In the genomic region with DNA sequence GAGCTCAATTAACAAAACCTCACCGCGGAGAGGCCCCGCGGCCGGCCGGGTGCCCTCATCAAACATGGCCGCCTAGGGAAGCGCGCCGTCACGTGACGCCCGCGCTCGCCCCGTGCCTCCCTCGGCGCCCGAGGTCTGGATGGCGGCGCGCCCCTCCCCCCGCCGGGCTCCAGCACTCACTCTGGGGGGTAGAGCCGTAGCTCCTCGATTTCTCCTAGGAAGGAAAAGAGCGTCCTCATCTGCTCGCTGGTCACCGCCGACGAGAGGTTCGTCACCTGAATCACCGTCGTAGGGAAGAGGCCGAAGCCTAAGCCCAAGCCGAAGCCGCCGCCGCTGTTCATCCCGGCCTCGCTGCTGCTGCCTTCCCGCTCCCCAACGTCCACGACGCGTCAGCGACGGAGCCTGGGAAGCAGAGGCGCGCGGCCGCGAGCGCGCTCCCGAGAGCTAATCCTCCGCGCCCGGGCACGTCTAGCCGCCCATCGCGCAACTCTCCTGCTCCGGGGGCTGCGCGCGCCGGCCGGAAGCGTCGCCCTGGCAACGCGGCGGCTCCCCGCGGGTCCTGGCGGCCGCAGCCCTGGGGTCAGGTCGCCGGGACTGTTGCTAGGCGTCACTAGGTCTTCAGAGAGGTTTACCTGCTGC, we compare ENCODE assay signal across 8 mouse cellular contexts. TPM values are rescaled to one million over a fixed set of nuclear protein-coding genes. Genes with fewer than 3 reads are reported as not detected.
A peak's percentile ranks its signal among the peaks of the same experiment; 100 is the strongest.
DNase-seq lines count a peak whose midpoint lies in the region; ATAC-seq lines count a peak whose summit lies in the region.

A gene (minus strand): TSS at position 490 of the 639 bp plus-strand sequence.

- peak; percentile 84 for DNase-seq in T-cell, adult 2 months (ENCODE audit: low spot score)
- peak; percentile 93 to 94 for DNase-seq in cerebellum, postnatal 36 days
- DNase-seq in gastrocnemius, adult 18-20 months (ENCODE audit: low spot score), result peak; percentile 91
- peak; percentile 93 to 97 for DNase-seq in left cerebral cortex, adult 18-20 months (ENCODE audit: low spot score in 2 of 2)
- peak; percentile 95 for DNase-seq in right cerebral cortex, adult 18-20 months
- DNase-seq in urinary bladder, postnatal 10 days (ENCODE audit: low spot score), result peak; percentile 75

- H3K27me3 ChIP-seq in hindbrain, embryonic 16.5 days (replicated peaks; ENCODE audit: control insufficient read depth, insufficient read depth, low read length), result no peaks in the 10 kb centered on the region

- H3K4me1 ChIP-seq in hindbrain, embryonic 16.5 days (ENCODE audit: control insufficient read depth, insufficient read depth, low read depth, low read length), result peaks cover 17% of the 10 kb centered on the region

- no peaks in the 10 kb centered on the region; the same call in 1 of the 2 replicates for H3K36me3 ChIP-seq in hindbrain, embryonic 16.5 days (ENCODE audit: control insufficient read depth, insufficient read depth, low read length)
- H3K36me3 ChIP-seq in macrophage (ENCODE audit: inconsistent target), result no peaks in the 10 kb centered on the region

- ATAC-seq in hindbrain, embryonic 16.5 days, result peak; percentile 95

- H3K4me3 ChIP-seq in hindbrain, embryonic 16.5 days (ENCODE audit: low read length), result peak within 1 kb of the TSS; percentile 64
- peak within 1 kb of the TSS; percentile 65 for H3K4me3 ChIP-seq in macrophage (ENCODE audit: inconsistent target)

- H3K27ac ChIP-seq in hindbrain, embryonic 16.5 days (ENCODE audit: low read depth, low read length), result peak within 1 kb of the TSS; percentile 99
- H3K27ac ChIP-seq in macrophage, result peak within 1 kb of the TSS; percentile 89

- peak within 1 kb of the TSS; percentile 83 for H3K4me2 ChIP-seq in hindbrain, embryonic 16.5 days (ENCODE audit: low read length)

- H3K9ac ChIP-seq in hindbrain, embryonic 16.5 days (ENCODE audit: low read depth, low read length), result peak within 1 kb of the TSS; percentile 85

- H3K79me2 ChIP-seq in macrophage (ENCODE audit: inconsistent target), result peaks cover 44% of the 10 kb centered on the region

- under 1% methylated on average over 68 of the region's 81 CpGs for WGBS in hindbrain, embryonic 16.5 days
- 1% methylated on average over 79 of the region's 81 CpGs for WGBS in macrophage (ENCODE audit: missing documents)

- no peaks in the 10 kb centered on the region for H3K9me3 ChIP-seq in hindbrain, embryonic 16.5 days (ENCODE audit: control insufficient read depth, low read length)

RNA-seq across cellular contexts. Expression of the gene that starts here (rescaled TPM):
- 10 to 100 TPM; 18.1 to 18.3 TPM for total RNA-seq in gastrocnemius, adult 18-20 months (2021)
- 53.8 and 61.1 TPM in 2 replicates for polyA plus RNA-seq in hindbrain, embryonic 16.5 days (2015; fragmentation: Nextera tagmentation; extraction: Ambion mirVana)
- total RNA-seq in left cerebral cortex, adult 18-20 months (2021), result 10 to 100 TPM; 66.7 to 67.1 TPM
- 100 to 1,000 TPM; 162 to 499 (median 400) TPM for total RNA-seq in macrophage (2018; cell fraction: chromatin; rRNA removed)
- 10 to 100 TPM in 20 of 26 experiments, 1 to 10 TPM in 6; 5.3 to 26.3 (median 12.1) TPM for total RNA-seq in macrophage (2018; cell fraction: cytosol; rRNA removed)
- 100 to 1,000 TPM in 25 of 26 experiments, 10 to 100 TPM in 1; 72.9 to 321 (median 180) TPM for total RNA-seq in macrophage (2018; cell fraction: nucleus; rRNA removed)
- 14.9 to 27.1 TPM (median 22.3 TPM) in 3 replicates for polyA plus RNA-seq in macrophage (2018)

Comparison
In these comparisons a context has a peak if more than half of its experiments do, and no peak if none do; other contexts are left out.
1. Peak in every context shown above with its lines: DNase-seq, ATAC-seq, H3K4me3 ChIP-seq and H3K27ac ChIP-seq.